Mouse (Mus musculus) macrophage (primary cell): ENCODE measurements at regions not wholly inside any gene's neighbourhood (a gene's known extent, or its start where the extent isn't known, plus 50 kb on each side); places are given as distances from the start of the nearest gene placed in this dataset.

Experiments used
- H3K27ac ChIP-seq: fragments of 350-480 bp; formaldehyde crosslinking; 2 replicates; pipeline ENCODE4 v1.9.0; 2021
- H3K36me3 ChIP-seq: fragments of 350-480 bp; formaldehyde crosslinking; 2 replicates; pipeline ENCODE4 v1.9.0; 2021; ENCODE audit errors: inconsistent target
- H3K4me3 ChIP-seq: fragments of 350-480 bp; formaldehyde crosslinking; 2 replicates; pipeline ENCODE4 v1.9.0; 2021; ENCODE audit errors: inconsistent target
- H3K79me2 ChIP-seq: fragments of 350-480 bp; formaldehyde crosslinking; 2 replicates; pipeline ENCODE4 v1.9.0; 2021; ENCODE audit errors: inconsistent target
- WGBS: methylation state at CpG from one replicate; pipeline ENCODE4 v1.1.7; 2026; ENCODE audit warnings: inconsistent platforms; ENCODE audit not compliant: missing documents; 5-methylcytosine and 5-hydroxymethylcytosine counted together

DNA sequence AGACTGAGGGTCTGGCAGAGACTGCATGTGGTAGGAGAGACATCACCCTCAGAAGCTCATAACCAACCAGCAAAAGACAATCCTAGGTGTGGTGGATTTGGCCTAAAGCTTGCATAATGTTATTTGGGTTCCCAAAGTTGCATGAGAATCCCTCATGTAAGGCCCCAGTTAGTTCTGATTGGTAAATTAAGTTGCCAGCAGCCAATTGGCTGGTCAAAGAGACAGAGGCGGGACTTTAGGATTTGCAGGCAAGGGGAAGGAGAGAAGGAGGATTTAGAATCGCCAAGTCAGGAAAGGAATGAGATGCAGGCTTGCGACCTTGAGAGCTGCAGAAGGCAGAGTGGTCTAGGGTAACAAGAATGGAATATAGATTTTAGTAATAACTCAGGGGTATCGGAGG lies 140.1 kb upstream of the Mdm1 start:
- no peaks in the 10 kb centered on the region for H3K79me2 ChIP-seq
- WGBS: 78% methylated on average over 4 of the region's 4 CpGs
- H3K4me3 ChIP-seq: no peak overlapping the region
- H3K27ac ChIP-seq: no peak overlapping the region
- no peaks in the 10 kb centered on the region for H3K36me3 ChIP-seq

DNA sequence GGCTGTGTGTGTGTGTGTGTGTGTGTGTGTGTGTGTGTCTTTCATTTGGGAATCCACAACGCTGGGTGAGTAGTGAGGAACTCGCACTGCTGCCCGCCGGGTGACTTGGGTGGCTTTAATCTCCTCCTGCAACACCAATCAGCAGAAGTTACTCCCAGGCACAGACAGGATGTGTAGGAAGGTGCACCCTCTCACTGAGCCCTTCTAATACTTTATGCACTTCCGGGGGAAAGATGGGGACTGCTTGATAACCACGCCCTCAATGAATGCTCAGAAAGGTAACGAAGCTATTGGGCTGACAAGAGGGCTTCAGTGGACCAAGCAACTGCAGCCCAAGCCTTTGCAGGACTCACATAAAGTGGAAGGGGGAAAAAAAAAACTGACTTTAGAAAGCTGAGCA lies 139.6 kb upstream of the Mdm1 start:
- 43% methylated on average over 7 of the region's 7 CpGs for WGBS
- Histone ChIP-seq H3K36me3 (no peaks in the 10 kb centered on the region), H3K4me3 (no peak overlapping the region), H3K79me2 (no peaks in the 10 kb centered on the region), H3K27ac (no peak overlapping the region)

GRCm38 (mm10) chr10:118002559-118002958 lies 139.1 kb upstream of the Mdm1 start:
- no peaks in the 10 kb centered on the region for H3K79me2 ChIP-seq
- H3K36me3 ChIP-seq: no peaks in the 10 kb centered on the region
- 88% methylated on average over 4 of the region's 4 CpGs for WGBS
- no peak overlapping the region for H3K27ac ChIP-seq
- H3K4me3 ChIP-seq: no peak overlapping the region

GRCm38 (mm10) chr10:118003179-118003578 lies 138.4 kb upstream of the Mdm1 start:
- Histone ChIP-seq H3K36me3 (no peaks in the 10 kb centered on the region), H3K4me3 (no peak overlapping the region), H3K79me2 (no peaks in the 10 kb centered on the region), H3K27ac (no peak overlapping the region)
- 94% methylated on average over 10 of the region's 10 CpGs for WGBS

GRCm38 (mm10) chr10:118003739-118004361 lies 137.8 kb upstream of the Mdm1 start:
- Histone ChIP-seq H3K27ac (no peak overlapping the region), H3K36me3 (no peaks in the 10 kb centered on the region), H3K4me3 (no peak overlapping the region), H3K79me2 (no peaks in the 10 kb centered on the region)
- 82% methylated on average over 16 of the region's 16 CpGs for WGBS

DNA sequence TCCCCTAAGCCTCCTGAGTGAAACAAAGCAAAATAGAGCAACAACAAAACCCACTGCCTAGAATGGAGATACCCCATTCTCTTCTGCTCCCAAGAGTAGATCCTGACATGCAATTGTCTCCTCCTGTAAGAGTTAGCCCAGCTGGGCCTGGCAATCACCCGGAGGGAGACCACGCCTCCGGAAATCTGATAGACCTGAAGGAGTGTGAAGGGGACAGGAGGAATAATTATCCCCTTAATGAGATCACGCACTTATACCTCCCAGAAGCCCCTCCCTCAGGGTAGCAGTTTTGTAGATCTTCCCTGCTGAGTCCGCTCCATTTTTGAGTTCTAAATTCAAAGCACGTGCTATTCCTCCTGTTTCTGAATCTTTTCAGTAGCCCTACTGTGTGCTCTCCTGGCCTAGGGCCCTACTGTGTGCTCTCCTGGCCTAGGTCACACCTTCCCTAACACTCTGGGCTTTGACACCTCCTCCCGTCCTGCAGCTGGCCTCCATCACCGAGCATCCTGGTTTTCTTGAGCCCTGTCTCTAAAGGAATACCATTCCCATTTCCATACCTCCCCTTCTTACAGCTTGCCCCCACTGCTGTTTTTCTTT lies 137.2 kb upstream of the Mdm1 start:
- Histone ChIP-seq H3K27ac (no peak overlapping the region), H3K4me3 (no peak overlapping the region), H3K79me2 (no peaks in the 10 kb centered on the region), H3K36me3 (no peaks in the 10 kb centered on the region)
- 96% methylated on average over 8 of the region's 8 CpGs for WGBS

- Histone ChIP-seq H3K4me3 (no peak overlapping the region), H3K79me2 (no peaks in the 10 kb centered on the region), H3K36me3 (no peaks in the 10 kb centered on the region), H3K27ac (no peak overlapping the region)
- 44% methylated on average over 14 of the region's 14 CpGs for WGBS
Measured at GRCm38 (mm10) chr10:118006827-118007550, 134.6 kb upstream of the Mdm1 start.

DNA sequence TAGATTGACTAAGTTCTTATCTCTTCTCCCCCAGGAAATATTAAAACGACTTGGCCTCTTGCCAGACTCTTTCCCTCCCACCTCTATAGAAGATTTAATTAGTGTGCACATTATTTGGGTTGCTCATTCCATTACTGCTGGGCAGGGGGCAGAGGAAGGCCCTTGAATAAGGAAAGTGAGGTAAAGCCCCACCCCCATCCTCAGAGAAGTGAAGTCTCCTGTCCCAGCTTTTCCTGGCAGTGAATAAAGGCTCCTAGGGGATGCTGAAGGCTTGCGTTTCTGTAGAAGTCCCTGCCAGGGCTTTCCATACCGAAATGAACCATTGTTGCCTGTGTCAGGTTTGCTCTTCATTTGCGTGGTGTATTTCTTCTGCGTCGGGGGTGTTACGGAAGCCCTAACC lies 133.8 kb upstream of the Mdm1 start:
- no peak overlapping the region for H3K27ac ChIP-seq
- WGBS: 96% methylated on average over 7 of the region's 7 CpGs
- H3K4me3 ChIP-seq: no peak overlapping the region

DNA sequence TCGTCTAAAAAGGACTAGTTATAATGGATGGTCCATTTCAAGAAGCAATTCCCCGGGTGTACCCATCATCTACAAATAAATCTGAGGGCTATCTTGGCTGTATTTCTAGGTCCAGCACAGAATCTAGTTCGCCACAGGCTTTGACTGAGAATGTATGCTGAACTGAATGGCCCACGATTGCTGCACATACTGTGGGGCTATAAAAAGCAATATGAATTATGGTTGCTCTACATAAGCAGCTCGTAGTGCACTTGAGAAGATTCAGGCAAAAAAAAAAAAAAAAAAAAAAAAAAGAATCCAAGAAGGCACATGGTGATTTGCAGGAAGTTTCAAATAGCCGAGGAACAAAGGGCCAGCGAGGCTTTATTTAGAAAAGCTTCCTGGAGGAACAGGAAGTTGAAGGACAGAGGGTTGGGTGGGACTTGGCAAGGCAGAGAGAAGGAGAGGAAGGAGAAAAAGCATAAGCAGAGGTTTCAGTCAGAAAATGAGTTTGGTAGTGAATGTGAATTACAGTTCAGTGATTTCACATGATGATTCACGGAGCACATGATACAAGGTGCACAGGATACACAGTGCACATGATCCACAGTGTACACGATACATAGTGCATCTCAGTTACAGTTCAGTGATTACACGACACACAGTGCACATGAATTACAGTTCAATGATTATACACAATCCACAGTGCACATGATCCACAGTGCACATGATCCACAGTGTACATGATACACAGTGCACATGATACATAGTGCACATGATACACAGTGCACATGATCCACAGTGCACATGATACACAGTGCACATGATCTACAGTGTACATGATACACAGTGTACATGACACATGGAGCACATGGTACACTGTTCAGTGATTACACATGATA lies 129.7 kb upstream of the Mdm1 start:
- no peak overlapping the region for H3K4me3 ChIP-seq
- peak overlapping the region; percentile 75 for H3K27ac ChIP-seq
- H3K36me3 ChIP-seq: no peaks in the 10 kb centered on the region
- no peaks in the 10 kb centered on the region for H3K79me2 ChIP-seq
- WGBS: 59% methylated on average over 10 of the region's 10 CpGs

More for the DNA sequence above, 133.8 kb upstream of the Mdm1 start:
- no peaks in the 10 kb centered on the region for H3K79me2 ChIP-seq
- H3K36me3 ChIP-seq: no peaks in the 10 kb centered on the region

GRCm38 (mm10) chr10:118028831-118029230 lies 112.8 kb upstream of the Mdm1 start:
- WGBS: 95% methylated on average over 8 of the region's 9 CpGs
- H3K4me3 ChIP-seq: no peak overlapping the region

GRCm38 (mm10) chr10:118034401-118034800 lies 107.2 kb upstream of the Mdm1 start:
- no peaks in the 10 kb centered on the region for H3K79me2 ChIP-seq
- 97% methylated on average over 17 of the region's 17 CpGs for WGBS
- no peaks in the 10 kb centered on the region for H3K36me3 ChIP-seq
- no peak overlapping the region for H3K4me3 ChIP-seq
- H3K27ac ChIP-seq: no peak overlapping the region

More at GRCm38 (mm10) chr10:118028831-118029230, 112.8 kb upstream of the Mdm1 start:
- Histone ChIP-seq H3K27ac (no peak overlapping the region), H3K36me3 (no peaks in the 10 kb centered on the region), H3K79me2 (no peaks in the 10 kb centered on the region)

DNA sequence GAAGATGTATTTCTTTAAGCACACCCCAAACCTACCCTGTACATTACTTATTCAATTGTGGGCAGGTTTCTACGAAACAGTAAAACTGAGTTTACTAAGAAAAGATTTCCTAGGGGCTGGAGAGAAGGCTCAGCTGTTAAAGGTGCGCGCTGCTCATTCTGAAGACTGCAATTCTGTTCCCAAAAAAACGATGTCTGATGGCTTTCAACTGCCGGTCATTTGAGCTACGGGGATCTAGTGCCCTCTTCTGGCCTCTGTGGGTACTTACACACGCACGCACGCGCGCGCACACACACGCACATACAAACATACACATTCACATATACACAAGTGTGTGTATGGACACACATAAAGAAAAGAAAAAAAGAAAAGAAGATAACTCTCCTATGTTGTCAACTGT lies 106.6 kb upstream of the Mdm1 start:
- WGBS: 92% methylated on average over 13 of the region's 13 CpGs
- H3K36me3 ChIP-seq: no peaks in the 10 kb centered on the region
- H3K4me3 ChIP-seq: no peak overlapping the region

DNA sequence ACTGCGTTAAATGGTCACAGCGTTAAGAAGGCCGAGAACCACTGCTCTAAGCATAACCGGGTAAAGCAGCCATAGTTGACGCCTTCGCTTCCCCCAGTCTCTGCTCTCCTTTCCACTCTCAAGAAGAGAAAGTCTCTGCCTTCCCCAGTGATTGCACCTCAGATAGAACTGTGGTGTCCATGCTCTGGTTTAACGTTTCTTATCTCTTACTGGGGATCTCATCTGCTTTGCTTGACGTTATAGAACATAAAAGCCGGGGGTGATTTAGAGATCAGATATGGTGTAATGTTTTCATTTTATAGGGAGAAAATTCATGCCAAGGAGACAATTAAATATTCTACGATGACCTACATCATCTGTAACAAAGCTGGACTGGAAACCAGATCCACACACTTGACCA lies 103.1 kb upstream of the Mdm1 start:
- WGBS: 97% methylated on average over 8 of the region's 10 CpGs
- no peak overlapping the region for H3K4me3 ChIP-seq
- no peaks in the 10 kb centered on the region for H3K79me2 ChIP-seq
- no peak overlapping the region for H3K27ac ChIP-seq
- H3K36me3 ChIP-seq: no peaks in the 10 kb centered on the region

More for the DNA sequence above, 106.6 kb upstream of the Mdm1 start:
- H3K27ac ChIP-seq: no peak overlapping the region
- H3K79me2 ChIP-seq: no peaks in the 10 kb centered on the region

DNA sequence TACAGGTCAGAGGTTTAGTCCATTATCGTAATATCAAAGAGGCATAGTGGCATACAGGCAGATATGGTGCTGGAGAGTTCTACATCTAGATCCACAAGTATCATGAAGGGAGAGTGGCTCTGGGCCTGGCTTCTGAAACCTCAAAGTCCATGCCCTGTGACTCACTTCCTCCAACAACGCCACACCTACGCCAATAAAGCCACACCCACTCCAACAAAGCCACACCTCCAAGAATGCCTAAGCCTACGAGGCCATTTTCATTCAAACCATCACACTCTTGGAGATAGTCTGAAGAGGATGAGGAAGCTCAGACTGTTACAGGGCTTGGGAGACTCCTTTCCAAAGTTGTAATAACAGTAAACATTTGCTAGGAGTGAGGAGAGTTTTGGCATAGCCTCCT lies 102.6 kb upstream of the Mdm1 start:
- Histone ChIP-seq H3K4me3 (no peak overlapping the region), H3K27ac (no peak overlapping the region), H3K36me3 (no peaks in the 10 kb centered on the region), H3K79me2 (no peaks in the 10 kb centered on the region)
- 85% methylated on average over 4 of the region's 4 CpGs for WGBS
